ENCODE assay signal across 22 mouse cellular contexts in genomic region chr4:135260434-135260833, GRCm38 (mm10). TPM values are rescaled to one million over a fixed set of nuclear protein-coding genes. Genes with fewer than 3 reads are reported as not detected.
DNase-seq lines count a peak whose midpoint lies in the region; ATAC-seq and TF ChIP-seq lines count a peak whose summit lies in the region.
"Had no signal": no experiment of that assay in that cellular context is flagged by ENCODE, and none has a peak within 500 bp of the region (broad histone marks: within the 10 kb centered on the region; RNA-seq: fewer than 3 reads in every experiment).

No protein-coding gene starts in this region.

- no peaks in the 10 kb centered on the region for H3K9me3 ChIP-seq in heart, embryonic 12.5 days (replicated peaks)
- no peaks in the 10 kb centered on the region for H3K9me3 ChIP-seq in liver, embryonic 12.5 days (replicated peaks)
- H3K9me3 ChIP-seq in midbrain, embryonic 15.5 days, result no peaks in the 10 kb centered on the region
- H3K9me3 ChIP-seq in midbrain, embryonic 10.5 days (replicated peaks), result no peaks in the 10 kb centered on the region
- no peaks in the 10 kb centered on the region for H3K9me3 ChIP-seq in forebrain, postnatal 0 days (ENCODE audit: low read length)
- H3K9me3 ChIP-seq: hindbrain, embryonic 13.5 days; limb, embryonic 10.5 days had no signal

- H3K79me2 ChIP-seq in liver, adult 2 months (ENCODE audit: control insufficient read depth, insufficient read depth, low read length), result peaks cover 50% of the 10 kb centered on the region

- ATAC-seq in heart, embryonic 12.5 days (ENCODE audit: insufficient number of reproducible peaks, low FRiP score), result no peak
- ATAC-seq in liver, embryonic 12.5 days, result no peak
- no peak for ATAC-seq in midbrain, embryonic 15.5 days (replicated peaks)
- ATAC-seq in forebrain, postnatal 0 days, result peak; percentile 66; the same call in 1 of the 2 replicates
- ATAC-seq: inflammation-experienced regulatory T-cells, adult 6 months had no signal

- H3K4me1 ChIP-seq in heart, embryonic 12.5 days (replicated peaks), result peaks cover 74% of the 10 kb centered on the region
- H3K4me1 ChIP-seq in liver, adult 2 months (ENCODE audit: control insufficient read depth, insufficient read depth, low read length), result peaks cover 38% of the 10 kb centered on the region
- peaks cover 83% of the 10 kb centered on the region for H3K4me1 ChIP-seq in liver, embryonic 12.5 days
- H3K4me1 ChIP-seq in midbrain, embryonic 15.5 days, result peaks cover 19% of the 10 kb centered on the region
- H3K4me1 ChIP-seq in midbrain, embryonic 10.5 days, result peaks cover 31% of the 10 kb centered on the region
- H3K4me1 ChIP-seq in forebrain, postnatal 0 days (ENCODE audit: insufficient read depth), result no peaks in the 10 kb centered on the region

- intact Hi-C loops in heart, postnatal 10 days (cut with DNase I), result no loop called here

- H3K9ac ChIP-seq in heart, embryonic 12.5 days, result peak overlapping the region; percentile 12; the same call in 1 of the 2 replicates
- 0 out of 2 replicates have a peak overlapping the region, but pooled peaks have one; percentile 13 for H3K9ac ChIP-seq in liver, adult 2 months (ENCODE audit: low read depth, low read length)
- H3K9ac ChIP-seq in liver, embryonic 12.5 days, result no peak overlapping the region
- no peak overlapping the region for H3K9ac ChIP-seq in midbrain, embryonic 15.5 days
- H3K9ac ChIP-seq in forebrain, postnatal 0 days, result no peak overlapping the region
- H3K9ac ChIP-seq: hindbrain, embryonic 13.5 days; liver, embryonic 14.5 days had no signal

- H3K27me3 ChIP-seq in heart, embryonic 12.5 days (replicated peaks), result no peaks in the 10 kb centered on the region
- H3K27me3 ChIP-seq in liver, adult 2 months (ENCODE audit: control insufficient read depth, insufficient read depth, low read length), result no peaks in the 10 kb centered on the region
- H3K27me3 ChIP-seq in liver, embryonic 12.5 days (replicated peaks), result no peaks in the 10 kb centered on the region
- H3K27me3 ChIP-seq in midbrain, embryonic 15.5 days (replicated peaks), result no peaks in the 10 kb centered on the region
- no peaks in the 10 kb centered on the region for H3K27me3 ChIP-seq in midbrain, embryonic 10.5 days (ENCODE audit: low read depth, poor library complexity, severe bottlenecking)
- no peaks in the 10 kb centered on the region for H3K27me3 ChIP-seq in forebrain, postnatal 0 days (ENCODE audit: insufficient read depth, low read length)
- H3K27me3 ChIP-seq: hindbrain, embryonic 13.5 days had no signal

- DNase-seq in heart, postnatal 10 days, result no peak
- no peak for DNase-seq in liver, adult 2 months (ENCODE audit: extremely low read depth, low read depth, low spot score)
- DNase-seq in midbrain, embryonic 10.5 days (ENCODE audit: low spot score), result no peak
- DNase-seq in forebrain, postnatal 0 days, result peak; percentile 64
- no peak for DNase-seq in layer of hippocampus, adult 2 months (ENCODE audit: low spot score in 2 of 2)
- DNase-seq: adrenal gland, postnatal 36 days; cerebellum, adult 2 months; cerebellum, postnatal 36 days; kidney, adult 9 months; kidney, postnatal 25 days; layer of hippocampus, adult 9-11 months; midbrain, embryonic 14.5 days; right cerebral cortex, postnatal 4 days; thymus, adult 2 months had no signal

- 72% methylated on average over 4 of the region's 4 CpGs for WGBS in heart, embryonic 12.5 days
- 26% methylated on average over 4 of the region's 4 CpGs for WGBS in liver, adult 2 months
- WGBS in liver, embryonic 12.5 days (ENCODE audit: insufficient replicate concordance), result 78% methylated on average over 4 of the region's 4 CpGs
- 74% methylated on average over 4 of the region's 4 CpGs for WGBS in midbrain, embryonic 15.5 days
- WGBS in midbrain, embryonic 10.5 days, result 88% methylated on average over 4 of the region's 4 CpGs
- WGBS in forebrain, postnatal 0 days, result 24% methylated on average over 4 of the region's 4 CpGs

- TF ChIP-seq POLR2A in liver, adult 2 months (IDR thresholded peaks at IDR 0.05; ENCODE audit: extremely low read depth, insufficient read depth, low read length), result no peak

- H3K36me3 ChIP-seq in heart, embryonic 12.5 days, result peaks cover 19% of the 10 kb centered on the region
- no peaks in the 10 kb centered on the region; the same call in none of the 2 replicates for H3K36me3 ChIP-seq in liver, adult 2 months (ENCODE audit: control insufficient read depth, insufficient read depth, low read length)
- H3K36me3 ChIP-seq in liver, embryonic 12.5 days, result peaks cover 66% of the 10 kb centered on the region
- no peaks in the 10 kb centered on the region for H3K36me3 ChIP-seq in midbrain, embryonic 15.5 days (replicated peaks)
- peaks cover 48% of the 10 kb centered on the region for H3K36me3 ChIP-seq in midbrain, embryonic 10.5 days
- no peaks in the 10 kb centered on the region for H3K36me3 ChIP-seq in forebrain, postnatal 0 days (ENCODE audit: insufficient read depth)

- TF ChIP-seq CTCF in liver, adult 2 months (IDR thresholded peaks at IDR 0.05; ENCODE audit: low read depth, low read length), result no peak
- no peak for TF ChIP-seq CTCF in forebrain, postnatal 0 days (IDR thresholded peaks at IDR 0.05; ENCODE audit: low read depth)
- TF ChIP-seq CTCF in layer of hippocampus, adult 2 months (conservative IDR thresholded peaks at IDR 0.05), result no peak

- H3K4me2 ChIP-seq in heart, embryonic 12.5 days, result no peak overlapping the region
- H3K4me2 ChIP-seq in liver, embryonic 12.5 days, result no peak overlapping the region
- no peak overlapping the region for H3K4me2 ChIP-seq in midbrain, embryonic 15.5 days
- H3K4me2 ChIP-seq in forebrain, postnatal 0 days (ENCODE audit: low read depth), result no peak overlapping the region
- H3K4me2 ChIP-seq: hindbrain, embryonic 13.5 days had no signal

- no peak overlapping the region for H3K4me3 ChIP-seq in heart, embryonic 12.5 days
- H3K4me3 ChIP-seq in liver, adult 2 months (ENCODE audit: insufficient read depth, low read depth, low read length), result no peak overlapping the region
- H3K4me3 ChIP-seq in liver, embryonic 12.5 days, result no peak overlapping the region
- no peak overlapping the region for H3K4me3 ChIP-seq in midbrain, embryonic 15.5 days
- no peak overlapping the region for H3K4me3 ChIP-seq in midbrain, embryonic 10.5 days
- no peak overlapping the region for H3K4me3 ChIP-seq in forebrain, postnatal 0 days (ENCODE audit: low read depth, low read length)
- H3K4me3 ChIP-seq in layer of hippocampus, adult 2 months, result no peak overlapping the region
- H3K4me3 ChIP-seq: hindbrain, embryonic 13.5 days; left cerebral cortex, adult 2 months; limb, embryonic 10.5 days had no signal

- no peak overlapping the region for H3K27ac ChIP-seq in heart, embryonic 12.5 days (ENCODE audit: poor library complexity, severe bottlenecking)
- peak overlapping the region; percentile 17; the same call in 1 of the 2 replicates for H3K27ac ChIP-seq in liver, adult 2 months (replicated peaks; ENCODE audit: insufficient read depth, low read depth, low read length)
- no peak overlapping the region for H3K27ac ChIP-seq in liver, embryonic 12.5 days
- 0 out of 2 replicates have a peak overlapping the region, but pooled peaks have one; percentile 24 for H3K27ac ChIP-seq in midbrain, embryonic 15.5 days
- H3K27ac ChIP-seq in midbrain, embryonic 10.5 days (replicated peaks), result no peak overlapping the region
- no peak overlapping the region; the same call in 1 of the 2 replicates for H3K27ac ChIP-seq in forebrain, postnatal 0 days (ENCODE audit: low read depth, low read length)
- H3K27ac ChIP-seq in layer of hippocampus, adult 2 months, result no peak overlapping the region
- H3K27ac ChIP-seq: hindbrain, embryonic 13.5 days; left cerebral cortex, adult 2 months; limb, embryonic 10.5 days; liver, embryonic 14.5 days had no signal

RNA-seq across cellular contexts. Expression of gene Clic4, which starts 12.2 kb away (rescaled TPM):
- polyA plus RNA-seq in heart, embryonic 12.5 days (2016; fragmentation: Nextera tagmentation; extraction: Ambion mirVana), result 291 and 300 TPM in 2 replicates
- total RNA-seq in heart, postnatal 10 days (2021), result 100 to 1,000 TPM; 309 to 310 TPM
- 23.0 and 27.7 TPM in 2 replicates for total RNA-seq in liver, adult 2 months (2014; rRNA removed)
- polyA plus RNA-seq in liver, adult 2 months (2012; rRNA removed), result 23.4 and 30.8 TPM in 2 replicates
- 161 and 169 TPM in 2 replicates for polyA plus RNA-seq in liver, embryonic 12.5 days (2016; fragmentation: Nextera tagmentation; extraction: Ambion mirVana)
- 63.8 and 69.5 TPM in 2 replicates for polyA plus RNA-seq in midbrain, embryonic 15.5 days (2015; fragmentation: Nextera tagmentation; extraction: Ambion mirVana)
- 224 and 229 TPM in 2 replicates for polyA plus RNA-seq in midbrain, embryonic 10.5 days (2016; fragmentation: Nextera tagmentation; extraction: Ambion mirVana)
- total RNA-seq in forebrain, postnatal 0 days (2014; rRNA removed), result 44.0 and 65.2 TPM in 2 replicates
- polyA plus RNA-seq in forebrain, postnatal 0 days (2015; fragmentation: Nextera tagmentation; extraction: Ambion mirVana), result 34.5 and 41.5 TPM in 2 replicates
- total RNA-seq in layer of hippocampus, adult 2 months (2021), result 10 to 100 TPM; 31.2 to 34.2 TPM

Comparison
In these comparisons a context has a peak if more than half of its experiments do, and no peak if none do; other contexts are left out.
1. H3K27ac ChIP-seq: peak in liver, adult 2 months (single experiment) and midbrain, embryonic 15.5 days (single experiment); none in heart, embryonic 12.5 days (single experiment), liver, embryonic 12.5 days (single experiment), midbrain, embryonic 10.5 days (single experiment), forebrain, postnatal 0 days (single experiment) and layer of hippocampus, adult 2 months (single experiment).
2. H3K9ac ChIP-seq: peak in heart, embryonic 12.5 days (single experiment) and liver, adult 2 months (single experiment); none in liver, embryonic 12.5 days (single experiment), midbrain, embryonic 15.5 days (single experiment) and forebrain, postnatal 0 days (single experiment).